Mouse (Mus musculus): Measurements from ENCODE around the gene Hspa5.

GRCm38 (mm10) chr2:34808057-34808456 lies 36.3 kb downstream of the Hspa5 start:
- no peak for TF ChIP-seq CTCF (IDR thresholded peaks at IDR 0.05; ENCODE audit: control insufficient read depth, insufficient read depth, insufficient replicate concordance, low read depth, low read length)
- no peak for TF ChIP-seq POLR2A (IDR thresholded peaks at IDR 0.05; ENCODE audit: control insufficient read depth, low read depth, low read length)
